Mouse (Mus musculus) kidney, adult 9 months (tissue): ENCODE measurements around the gene Xpo4.
"Not testable (repeated sequence)": the region's sequence is repeated elsewhere in the genome, so short reads cannot be mapped to it uniquely, and the experiment has no call there.

Experiments
- DNase-seq: peaks from one replicate; pipeline ENCODE4 v3.0.0; 2022

The Xpo4 gene

GRCm38 (mm10) chr14:57664822-57665627 is at the start of gene Xpo4:
TSS of gene Xpo4 (minus strand) at chr14:57665430.
- peak; percentile 74 for DNase-seq

DNA sequence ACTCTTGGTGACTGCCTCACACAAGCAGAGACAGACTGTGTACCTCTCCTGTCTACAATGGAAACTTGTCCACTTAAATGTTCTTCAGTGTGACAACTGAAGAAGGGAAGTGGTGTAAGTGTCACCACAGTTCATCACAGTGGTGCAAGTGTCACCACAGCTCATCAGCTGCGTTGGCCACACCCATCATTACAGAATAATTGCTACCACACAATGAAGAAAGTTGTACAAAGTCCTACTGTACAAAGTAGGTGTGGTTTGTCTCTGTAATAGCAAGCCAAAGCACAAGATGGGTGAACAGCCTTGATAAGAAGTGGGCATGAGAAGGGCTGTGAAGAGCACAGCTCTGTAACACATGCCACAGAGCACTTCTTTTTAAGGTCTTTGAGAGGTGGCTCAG is 47.7 kb upstream of the Xpo4 start:
- DNase-seq: no peak

DNA sequence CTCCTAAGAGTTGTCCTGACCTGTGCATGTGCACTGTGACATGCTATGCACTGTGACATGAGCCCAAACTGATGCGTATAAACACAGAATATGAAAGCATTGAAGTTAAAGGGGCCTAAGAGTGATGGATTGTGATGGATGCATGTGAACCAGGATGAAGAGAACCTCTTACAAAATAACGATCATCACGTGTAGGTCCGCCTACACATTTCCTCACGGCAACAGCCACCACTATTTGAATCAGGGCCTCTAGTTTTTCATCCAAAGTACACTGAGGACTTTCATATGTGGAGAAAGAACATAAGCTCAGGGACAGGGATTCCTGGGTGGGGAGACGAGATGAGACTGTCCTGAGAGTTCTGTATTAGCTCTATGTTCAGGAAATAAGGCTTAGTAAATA is 45.8 kb upstream of the Xpo4 start:
- DNase-seq: no peak

- DNase-seq: peak; percentile 33
Observed at GRCm38 (mm10) chr14:57709171-57709570, 43.9 kb upstream of the Xpo4 start.

DNA sequence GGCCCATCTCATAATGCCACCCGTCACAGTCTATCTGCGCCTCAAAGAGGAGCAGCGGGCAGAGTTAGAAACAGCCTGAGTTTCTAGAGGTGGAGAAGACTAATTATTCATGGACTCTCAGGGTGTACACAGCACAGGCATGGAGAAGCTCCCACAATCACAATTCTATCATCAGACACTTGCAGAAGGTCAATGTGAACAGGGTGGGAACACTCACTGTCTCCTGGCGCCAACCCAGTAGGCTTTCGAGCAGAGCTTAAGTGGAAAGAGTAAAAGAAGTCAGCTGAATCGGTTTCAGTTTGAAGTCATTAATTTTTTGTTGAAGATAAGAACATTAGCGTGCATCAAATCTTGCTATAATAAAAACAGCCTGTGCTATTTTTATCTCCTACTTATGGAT is 43.4 kb upstream of the Xpo4 start:
- DNase-seq: peak; percentile 27

GRCm38 (mm10) chr14:57707100-57707893 is 42.1 kb upstream of the Xpo4 start:
- peak; percentile 46 for DNase-seq

GRCm38 (mm10) chr14:57706760-57707099 is 41.5 kb upstream of the Xpo4 start:
- no peak for DNase-seq

DNA sequence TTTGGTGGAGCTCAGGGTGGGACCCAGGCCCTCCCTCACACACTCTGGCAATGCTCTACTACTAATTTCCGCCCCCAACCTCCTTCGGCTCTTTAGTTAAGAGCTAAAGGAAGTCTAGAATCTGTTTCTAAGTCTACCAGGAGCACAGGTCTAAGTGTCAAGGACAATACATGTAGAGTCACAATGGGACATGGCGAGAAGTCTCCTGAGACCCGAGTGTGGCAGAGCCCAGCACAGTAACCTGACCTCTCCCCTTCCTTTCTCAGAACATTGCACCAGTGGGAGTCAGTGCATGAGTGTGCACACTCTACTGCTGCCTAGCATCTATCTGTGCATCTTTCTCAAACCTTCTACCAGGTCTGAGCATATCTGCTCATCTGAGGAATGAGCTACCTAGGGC is 40.5 kb upstream of the Xpo4 start:
- DNase-seq: no peak

DNA sequence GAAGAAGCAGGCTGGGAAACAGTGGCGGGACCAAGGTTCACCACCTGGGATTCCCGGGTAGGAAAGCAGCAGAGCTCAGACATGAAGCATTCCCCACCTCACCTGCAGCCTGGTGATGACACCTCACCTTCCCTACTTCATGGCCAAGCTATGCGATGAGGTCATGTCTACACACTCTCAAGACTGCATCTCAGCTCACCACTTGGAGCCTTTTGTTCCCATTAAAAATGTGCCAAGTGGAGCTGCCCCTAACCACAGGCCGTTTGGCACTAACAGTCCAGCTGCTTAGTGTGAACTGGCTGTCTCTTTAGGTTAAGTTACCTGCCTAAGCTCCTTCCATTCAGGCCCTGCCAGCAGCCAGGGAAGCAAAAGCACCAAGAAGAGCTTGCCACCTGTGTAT is 39.8 kb upstream of the Xpo4 start:
- no peak for DNase-seq

- no peak for DNase-seq
Observed at GRCm38 (mm10) chr14:57701915-57702477, 36.8 kb upstream of the Xpo4 start.

DNA sequence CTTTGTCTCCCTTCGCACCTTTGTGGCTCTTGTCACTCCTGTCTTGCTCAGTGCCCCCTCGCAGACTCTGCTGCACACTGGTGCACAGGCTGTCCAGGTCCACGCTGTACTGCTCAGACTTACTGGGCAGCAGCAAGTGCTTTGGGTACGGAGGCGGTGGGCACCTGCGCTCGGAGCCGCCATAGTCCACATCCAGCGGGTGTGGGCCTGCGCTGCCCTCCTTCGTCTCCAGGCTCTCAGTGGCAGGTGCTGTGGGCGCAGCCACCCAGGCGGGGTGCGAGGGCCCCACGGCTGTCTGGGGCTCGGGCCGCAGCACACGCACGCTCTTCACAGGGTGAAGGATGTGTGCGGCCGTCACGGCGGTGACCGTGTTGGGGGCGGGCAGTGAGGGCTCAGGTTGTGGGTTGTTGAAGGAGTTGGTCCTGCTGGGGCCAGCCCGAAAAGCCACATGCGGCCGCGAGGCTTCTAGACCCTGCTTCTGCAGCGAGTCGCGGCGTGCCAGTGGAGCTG is 34.3 kb upstream of the Xpo4 start:
- no peak for DNase-seq

DNA sequence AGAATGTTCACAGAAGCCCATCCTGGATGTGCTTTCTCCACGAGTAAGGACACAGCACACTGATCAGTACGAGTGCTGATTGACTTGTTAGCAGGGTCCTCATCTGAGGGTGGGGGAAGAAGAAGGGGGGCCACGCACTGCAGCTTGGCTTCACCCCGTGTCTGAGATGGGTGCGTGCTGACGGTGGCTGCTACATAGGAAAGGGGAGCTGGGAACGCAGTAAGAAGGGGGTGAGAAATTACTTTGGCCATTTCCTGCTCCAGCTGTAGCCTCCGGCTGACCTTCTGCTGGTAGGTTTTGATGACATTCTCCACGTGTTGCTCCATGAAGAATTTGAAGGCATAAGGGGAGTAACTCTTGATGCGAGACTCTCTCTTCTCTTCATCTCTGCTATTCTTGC is 33.8 kb upstream of the Xpo4 start:
- no peak for DNase-seq

- no peak for DNase-seq
Observed at GRCm38 (mm10) chr14:57696066-57696465, 30.8 kb upstream of the Xpo4 start.

DNA sequence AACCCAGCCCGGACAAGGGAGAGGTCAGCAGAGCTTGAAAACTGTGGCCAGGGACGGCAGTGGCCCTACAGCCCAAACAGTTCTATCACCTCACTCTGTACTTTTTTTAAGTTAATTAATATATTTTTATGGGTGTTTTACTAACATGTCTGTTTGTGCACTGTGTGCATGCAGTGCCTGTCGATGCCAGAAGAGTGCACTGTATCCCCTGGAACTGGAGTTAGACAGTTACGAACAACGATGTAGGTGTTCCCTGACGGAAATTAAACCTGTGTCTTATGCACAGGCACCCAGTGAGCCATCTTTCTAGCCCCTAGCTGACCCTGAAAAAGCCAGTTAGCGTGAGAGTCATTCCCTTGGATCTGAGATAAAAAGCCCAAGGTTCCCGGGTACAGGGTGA is 30.3 kb upstream of the Xpo4 start:
- no peak for DNase-seq

DNA sequence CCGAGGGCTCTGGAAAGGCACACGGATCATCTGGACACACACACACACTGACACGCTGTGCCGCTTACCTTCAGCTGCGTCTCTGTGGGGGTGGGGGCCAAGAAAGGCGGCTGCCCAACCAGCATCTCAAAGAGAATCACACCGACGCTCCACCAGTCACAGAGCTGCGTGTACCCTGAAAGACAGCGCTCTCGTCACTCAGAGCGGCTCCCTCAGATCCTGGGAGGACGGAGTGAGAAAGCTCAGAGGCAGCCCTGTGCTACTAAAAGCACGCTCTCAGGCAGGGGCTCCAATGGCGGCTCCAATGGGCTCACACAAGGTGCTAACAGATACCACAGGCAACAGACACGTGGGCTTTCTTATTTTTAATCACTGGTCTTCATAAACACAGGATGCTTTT is 29.0 kb upstream of the Xpo4 start:
- DNase-seq: no peak

DNA sequence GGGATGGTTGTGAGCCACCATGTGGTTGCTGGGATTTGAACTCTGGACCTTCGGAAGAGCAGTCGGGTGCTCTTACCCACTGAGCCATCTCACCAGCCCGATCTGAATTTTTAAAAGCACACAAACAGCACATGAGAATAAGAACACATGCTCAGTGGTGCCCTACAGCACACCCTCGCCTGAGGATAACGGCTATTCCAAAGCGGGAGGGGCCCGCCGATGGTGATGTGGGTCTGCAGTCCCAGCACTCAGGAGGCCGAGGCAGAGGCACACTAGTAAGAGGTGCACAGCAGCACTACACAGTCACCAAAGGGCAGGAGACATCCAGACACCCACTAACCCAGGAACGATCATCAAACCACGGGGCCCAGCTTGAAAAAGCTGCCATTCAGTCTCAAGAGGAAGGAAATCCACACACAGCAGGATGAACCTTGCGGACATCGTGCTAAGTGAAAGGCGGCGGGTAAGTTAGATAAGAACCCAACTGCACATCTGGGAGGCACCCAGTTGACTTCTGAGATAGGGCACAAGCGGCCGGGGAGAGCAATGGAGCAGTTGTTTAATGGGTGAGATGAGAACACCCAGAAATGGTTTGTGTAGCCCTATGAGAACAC is 27.4 kb upstream of the Xpo4 start:
- DNase-seq: no peak

DNA sequence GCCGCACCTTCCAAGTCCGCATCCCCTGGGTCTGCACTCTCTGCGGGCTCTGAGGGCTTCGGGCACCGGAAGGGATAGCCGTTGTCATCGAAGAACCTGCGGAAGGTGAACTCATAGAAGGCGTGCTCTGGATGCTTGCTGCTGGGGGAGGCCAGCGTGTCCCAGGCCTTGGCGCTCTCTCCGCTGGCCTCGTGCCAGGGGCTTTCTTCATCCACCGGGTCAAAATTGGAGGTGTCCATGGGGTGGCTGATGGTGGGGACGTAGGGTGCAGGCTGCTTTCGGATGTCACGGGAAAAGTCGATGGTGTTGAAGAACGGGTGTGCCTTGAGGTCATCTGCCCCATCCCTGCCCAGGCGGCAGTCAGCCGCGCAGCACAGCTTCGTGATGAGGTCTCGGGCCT is 26.1 kb upstream of the Xpo4 start:
- DNase-seq: no peak

DNA sequence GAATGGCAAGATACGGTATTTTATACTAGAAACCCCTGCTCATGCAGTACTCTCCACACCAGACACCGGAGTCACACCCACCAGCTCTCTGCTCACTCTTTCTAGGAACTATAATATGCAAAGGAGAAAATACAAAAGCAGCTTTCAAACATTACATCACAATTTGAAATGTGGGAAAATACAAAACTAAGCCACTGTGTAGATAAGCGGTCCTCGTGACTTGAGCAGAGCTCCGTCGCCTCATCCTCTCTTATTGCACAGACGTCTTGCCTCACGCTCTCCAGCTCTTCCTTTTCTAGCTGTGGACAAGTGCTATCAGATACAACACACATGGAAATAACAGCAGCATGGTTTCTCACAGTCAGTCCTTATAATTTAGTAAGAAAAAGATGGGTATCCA is 25.5 kb upstream of the Xpo4 start:
- no peak for DNase-seq

DNA sequence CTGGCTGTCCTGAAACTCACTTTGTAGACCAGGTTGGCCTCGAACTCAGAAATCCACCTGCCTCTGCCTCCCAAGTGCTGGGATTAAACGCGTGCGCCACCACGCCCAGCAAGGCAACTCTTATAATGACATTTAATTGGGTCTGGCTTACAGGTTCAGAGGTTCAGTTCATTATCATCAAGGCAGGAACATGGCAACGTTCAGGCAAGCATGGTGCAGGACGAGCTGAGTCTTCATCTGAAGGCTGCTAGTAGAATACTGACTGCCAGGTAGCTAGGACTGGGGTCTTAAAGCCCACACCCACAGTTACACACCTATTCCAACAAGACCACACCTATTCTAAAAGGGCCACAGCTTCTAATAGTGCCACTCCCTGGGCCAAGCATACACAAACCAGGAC is 22.8 kb upstream of the Xpo4 start:
- not testable (repeated sequence) for DNase-seq

GRCm38 (mm10) chr14:57687441-57687840 is 22.2 kb upstream of the Xpo4 start:
- DNase-seq: no peak

DNA sequence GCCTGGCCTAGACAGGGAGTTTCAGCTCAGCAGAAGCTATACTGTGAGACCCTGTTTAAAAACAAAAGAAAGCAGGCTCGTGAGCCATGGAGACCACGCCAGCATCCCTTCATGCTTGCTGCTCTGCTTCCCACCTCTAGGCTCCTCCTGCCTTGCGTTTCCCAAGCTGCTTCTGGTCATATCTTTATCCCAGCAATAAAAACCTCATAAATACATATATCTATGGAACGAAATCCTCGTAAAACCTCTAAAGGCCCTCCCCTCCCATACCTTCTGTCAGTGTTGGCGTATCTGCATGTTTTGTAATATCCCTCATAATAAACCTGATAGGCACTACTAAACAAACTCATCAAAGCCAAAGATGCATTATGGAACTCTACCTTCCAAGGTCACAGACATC is 21.4 kb upstream of the Xpo4 start:
- DNase-seq: no peak

- DNase-seq: peak; percentile 73
Observed at GRCm38 (mm10) chr14:57684579-57684978, 19.3 kb upstream of the Xpo4 start.

- peak; percentile 60 for DNase-seq
Observed at GRCm38 (mm10) chr14:57682751-57683150, 17.5 kb upstream of the Xpo4 start.
